Mouse (Mus musculus): ENCODE measurements around the gene Gsta2. TPM values are rescaled to one million over a fixed set of nuclear protein-coding genes. Genes with fewer than 3 reads are reported as not detected.
A peak's percentile ranks its signal among the peaks of the same experiment; 100 is the strongest.
"Not testable (repeated sequence)": the region's sequence is repeated elsewhere in the genome, so short reads cannot be mapped to it uniquely, and the experiment has no call there.

Gene Gsta2
- polyA plus RNA-seq, 1 experiment from 2014 or later = 0.21 TPM

DNA sequence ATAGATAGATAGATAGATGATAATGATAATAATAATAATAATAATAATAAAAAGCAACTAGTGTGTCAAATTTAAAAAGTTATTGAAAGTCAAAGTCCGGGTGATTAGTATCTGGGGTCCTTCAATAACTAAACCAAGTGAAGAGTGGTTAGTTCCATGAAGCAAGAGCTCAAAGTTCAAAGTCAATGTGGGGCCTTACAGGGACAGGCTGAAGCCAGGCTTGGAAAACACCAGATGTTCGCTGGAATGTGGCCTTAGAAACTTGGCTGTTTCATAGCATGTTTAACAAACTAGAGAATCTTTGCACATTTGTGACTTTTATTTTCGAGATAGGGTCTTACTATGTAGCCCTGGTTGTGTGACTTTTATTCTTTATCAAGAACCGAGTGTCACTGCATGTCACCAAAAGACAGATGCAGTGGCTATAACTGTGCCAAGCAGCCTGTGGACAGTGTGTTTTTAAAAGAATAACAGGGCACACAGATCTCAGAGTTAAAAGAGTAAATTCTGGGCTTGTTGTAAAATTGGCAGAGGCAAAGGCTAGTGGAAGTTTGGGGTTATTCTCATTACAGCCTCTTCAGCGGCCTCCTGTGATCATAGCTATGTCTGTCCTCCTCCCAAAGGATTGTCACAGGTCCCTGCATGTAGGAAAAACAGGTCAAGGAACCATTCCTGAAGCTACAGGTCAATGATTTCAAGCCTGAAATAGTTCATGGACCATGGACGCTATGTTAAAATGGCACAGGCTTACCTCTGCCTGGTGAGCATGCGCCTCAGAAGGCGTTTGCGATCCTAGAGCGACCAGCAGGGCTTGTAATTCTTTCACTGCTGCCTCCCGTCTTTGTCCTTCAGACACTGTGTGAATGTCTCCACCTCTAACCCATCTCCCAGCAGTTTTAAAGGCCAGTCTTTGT, 666 bp downstream of the Gsta2 start:
- ATAC-seq (ENCODE audit: insufficient read depth) = no peak
- Histone ChIP-seq H3K9me3 (ENCODE audit: low read depth, low read length) (no peaks in the 10 kb centered on the region), H3K27ac (ENCODE audit: low read depth) (no peak overlapping the region), H3K27me3 (ENCODE audit: insufficient read depth, low read length) (no peaks in the 10 kb centered on the region), H3K4me2 (no peak overlapping the region), H3K4me1 (ENCODE audit: insufficient read depth) (no peaks in the 10 kb centered on the region), H3K4me3 (ENCODE audit: low read depth, low read length) (no peak overlapping the region), H3K36me3 (ENCODE audit: insufficient read depth) (no peaks in the 10 kb centered on the region), H3K9ac (no peak overlapping the region)
- no peak for TF ChIP-seq CTCF (IDR thresholded peaks at IDR 0.05; ENCODE audit: low read depth)
- WGBS = 79% methylated on average over 11 of the region's 11 CpGs
- peak; percentile 17 for DNase-seq

DNA sequence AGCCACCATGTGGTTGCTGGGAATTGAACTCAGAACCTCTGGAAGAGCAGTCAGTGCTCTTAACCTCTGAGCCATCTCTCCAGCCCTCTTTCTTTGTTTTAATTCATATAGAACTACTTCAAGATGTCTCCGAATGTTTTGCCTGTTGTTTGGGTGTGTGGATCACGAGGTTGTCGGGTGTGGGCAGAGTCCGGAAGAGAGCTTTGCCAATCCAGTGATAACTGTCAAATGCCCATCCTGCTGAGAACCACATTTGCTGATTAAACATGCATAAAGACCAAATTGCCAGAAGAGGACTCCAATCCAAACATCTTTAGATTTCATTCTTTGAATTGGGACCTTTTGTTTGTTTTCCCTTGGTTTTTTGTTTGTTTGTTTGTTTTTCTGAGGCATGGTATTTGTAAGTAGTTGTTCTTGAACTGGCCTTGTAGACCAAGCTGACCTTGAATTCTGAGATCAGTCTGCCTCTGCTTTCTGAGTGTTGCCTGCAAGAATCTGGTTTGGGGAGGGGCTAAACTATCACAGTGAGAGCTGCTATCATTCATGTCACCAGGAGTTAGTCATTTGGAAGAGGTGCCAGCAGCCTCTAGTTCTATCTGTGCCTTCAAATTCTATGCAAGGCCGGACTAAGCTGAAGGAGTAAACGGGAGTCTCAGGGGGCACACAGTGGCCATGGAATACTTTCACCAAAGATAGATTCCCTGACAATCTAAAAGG, 3.9 kb downstream of the Gsta2 start:
- Histone ChIP-seq H3K4me3 (ENCODE audit: low read depth, low read length) (no peak overlapping the region), H3K4me1 (ENCODE audit: insufficient read depth) (no peaks in the 10 kb centered on the region), H3K27me3 (ENCODE audit: insufficient read depth, low read length) (no peaks in the 10 kb centered on the region), H3K27ac (ENCODE audit: low read depth) (no peak overlapping the region), H3K36me3 (ENCODE audit: insufficient read depth) (no peaks in the 10 kb centered on the region), H3K9me3 (ENCODE audit: low read depth, low read length) (no peaks in the 10 kb centered on the region), H3K9ac (no peak overlapping the region), H3K4me2 (no peak overlapping the region)
- 68% methylated on average over 6 of the region's 6 CpGs for WGBS
- ATAC-seq (ENCODE audit: insufficient read depth) (no peak), DNase-seq (no peak)
- no peak for TF ChIP-seq CTCF (IDR thresholded peaks at IDR 0.05; ENCODE audit: low read depth)

DNA sequence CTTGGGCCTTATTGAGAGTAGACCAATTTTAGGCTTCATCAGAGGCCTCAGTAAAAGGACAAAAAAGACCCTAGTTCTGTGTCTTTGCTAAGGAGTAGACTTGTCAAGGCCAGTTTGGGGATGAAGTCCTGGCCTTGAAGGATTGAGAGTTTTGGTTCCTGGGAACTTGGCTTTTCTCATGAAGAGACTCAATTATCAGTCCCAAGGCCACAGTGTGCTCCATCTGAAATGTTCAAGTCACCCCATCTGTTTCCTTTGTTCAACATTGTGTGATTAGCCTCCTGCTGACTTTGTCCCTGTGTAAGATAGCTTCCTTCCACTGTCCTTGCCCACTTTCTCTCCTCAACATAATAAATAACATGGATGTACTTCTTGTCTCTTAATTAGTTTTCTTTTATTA, 5.6 kb downstream of the Gsta2 start:
- not testable (repeated sequence) for ATAC-seq (ENCODE audit: insufficient read depth)

DNA sequence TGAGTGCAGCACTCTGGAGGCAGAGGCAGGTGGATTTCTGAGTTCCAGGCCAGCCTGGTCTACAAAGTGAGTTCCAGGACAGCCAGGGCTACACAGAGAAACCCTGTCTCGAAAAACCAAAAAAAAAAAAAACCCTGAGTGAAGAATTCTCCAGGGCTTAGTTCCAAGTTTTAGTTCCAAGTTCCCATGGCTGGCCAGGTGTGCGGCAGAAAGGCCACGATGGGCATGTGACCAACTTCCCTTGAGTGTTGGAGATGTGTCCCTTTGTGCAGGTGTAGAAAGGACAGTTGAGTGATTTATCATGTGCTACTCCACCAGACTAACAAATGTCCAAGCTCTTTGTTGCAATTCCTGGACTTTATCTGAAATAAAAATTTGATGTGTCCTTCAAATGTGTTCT, 6.4 kb downstream of the Gsta2 start:
- H3K9ac ChIP-seq; H3K4me1 ChIP-seq (ENCODE audit: insufficient read depth); H3K27me3 ChIP-seq (ENCODE audit: insufficient read depth, low read length); ATAC-seq (ENCODE audit: insufficient read depth); H3K36me3 ChIP-seq (ENCODE audit: insufficient read depth); H3K4me2 ChIP-seq; DNase-seq; H3K27ac ChIP-seq (ENCODE audit: low read depth); H3K4me3 ChIP-seq (ENCODE audit: low read depth, low read length); H3K9me3 ChIP-seq (ENCODE audit: low read depth, low read length): not testable (repeated sequence)
- 73% methylated on average over 3 of the region's 3 CpGs for WGBS

More for the DNA sequence above, 5.6 kb downstream of the Gsta2 start:
- not testable (repeated sequence) for H3K9ac ChIP-seq; H3K4me3 ChIP-seq (ENCODE audit: low read depth, low read length); H3K36me3 ChIP-seq (ENCODE audit: insufficient read depth); H3K27me3 ChIP-seq (ENCODE audit: insufficient read depth, low read length); H3K9me3 ChIP-seq (ENCODE audit: low read depth, low read length); H3K4me2 ChIP-seq; H3K27ac ChIP-seq (ENCODE audit: low read depth); DNase-seq; H3K4me1 ChIP-seq (ENCODE audit: insufficient read depth)

DNA sequence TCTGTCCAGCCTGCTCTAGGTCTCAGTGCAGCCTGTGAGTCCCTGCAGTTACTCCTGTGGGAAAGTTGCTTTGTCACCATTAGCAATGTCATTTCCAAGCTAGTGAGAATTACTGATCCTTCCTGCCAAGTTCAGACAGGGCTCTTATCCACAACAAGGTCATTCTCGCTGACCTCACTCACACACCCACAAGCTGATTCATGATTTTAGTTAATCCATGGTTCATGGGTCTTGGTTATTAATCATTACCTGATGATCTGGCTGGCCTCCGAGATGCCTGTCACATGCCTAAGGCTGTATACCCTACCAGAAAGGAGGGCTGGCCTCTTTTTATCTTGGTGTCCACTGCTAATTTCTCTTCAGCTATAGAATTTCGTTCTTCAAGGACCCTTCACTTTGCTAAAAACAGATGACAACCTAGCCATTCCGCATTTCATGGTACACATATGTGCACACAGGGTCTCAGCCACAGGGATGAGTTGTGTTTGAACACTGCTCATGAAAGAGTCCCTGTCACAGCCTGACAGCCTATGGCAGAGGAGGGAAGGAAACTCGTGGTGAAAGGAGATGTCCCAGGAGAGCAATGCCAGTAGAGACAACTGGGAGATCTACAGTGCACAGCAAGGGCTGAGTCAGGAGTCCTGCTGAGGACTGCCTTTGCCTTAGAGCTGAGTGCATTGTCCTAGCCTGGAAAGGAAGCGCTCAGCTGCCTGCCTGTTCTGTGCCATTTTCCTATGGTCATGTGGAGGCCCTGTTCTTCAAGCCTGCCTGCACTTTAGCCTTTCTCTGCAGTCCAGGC, 7.2 kb downstream of the Gsta2 start:
- H3K4me3 ChIP-seq (ENCODE audit: low read depth, low read length); H3K36me3 ChIP-seq (ENCODE audit: insufficient read depth); H3K4me1 ChIP-seq (ENCODE audit: insufficient read depth); H3K27me3 ChIP-seq (ENCODE audit: insufficient read depth, low read length); DNase-seq; ATAC-seq (ENCODE audit: insufficient read depth); H3K9me3 ChIP-seq (ENCODE audit: low read depth, low read length); H3K4me2 ChIP-seq; H3K27ac ChIP-seq (ENCODE audit: low read depth); H3K9ac ChIP-seq: not testable (repeated sequence)
- WGBS = 53% methylated on average over 6 of the region's 6 CpGs

DNA sequence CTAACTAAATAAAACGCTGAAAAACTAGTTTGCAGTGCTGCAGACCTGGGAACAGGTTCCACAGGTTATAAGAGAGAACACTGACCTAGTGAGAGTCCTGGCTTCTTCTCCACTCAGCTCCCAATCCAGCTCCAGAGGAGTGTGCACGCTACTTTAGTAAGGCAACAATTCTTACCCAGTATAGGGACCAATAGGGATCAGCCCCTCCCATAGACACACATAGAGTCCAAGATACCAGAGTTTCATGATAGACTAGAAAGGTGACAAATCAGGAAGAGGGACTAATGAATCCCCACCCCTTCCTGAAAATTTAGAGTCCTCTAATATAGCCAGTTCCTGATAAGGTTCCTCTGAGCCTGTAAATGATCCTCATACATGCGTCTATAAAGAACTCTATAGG, 8.6 kb downstream of the Gsta2 start:
- no peaks in the 10 kb centered on the region for H3K36me3 ChIP-seq (ENCODE audit: insufficient read depth)
- H3K27ac ChIP-seq (ENCODE audit: low read depth) = no peak overlapping the region
- WGBS = 59% methylated on average over 3 of the region's 3 CpGs
- no peak overlapping the region for H3K4me2 ChIP-seq
- peak; percentile 3 for DNase-seq
- H3K9me3 ChIP-seq (ENCODE audit: low read depth, low read length) = no peaks in the 10 kb centered on the region
- H3K27me3 ChIP-seq (ENCODE audit: insufficient read depth, low read length) = no peaks in the 10 kb centered on the region
- no peak overlapping the region for H3K9ac ChIP-seq
- TF ChIP-seq CTCF (IDR thresholded peaks at IDR 0.05; ENCODE audit: low read depth) = no peak
- H3K4me1 ChIP-seq (ENCODE audit: insufficient read depth) = no peaks in the 10 kb centered on the region
- H3K4me3 ChIP-seq (ENCODE audit: low read depth, low read length) = no peak overlapping the region
- no peak for ATAC-seq (ENCODE audit: insufficient read depth)

DNA sequence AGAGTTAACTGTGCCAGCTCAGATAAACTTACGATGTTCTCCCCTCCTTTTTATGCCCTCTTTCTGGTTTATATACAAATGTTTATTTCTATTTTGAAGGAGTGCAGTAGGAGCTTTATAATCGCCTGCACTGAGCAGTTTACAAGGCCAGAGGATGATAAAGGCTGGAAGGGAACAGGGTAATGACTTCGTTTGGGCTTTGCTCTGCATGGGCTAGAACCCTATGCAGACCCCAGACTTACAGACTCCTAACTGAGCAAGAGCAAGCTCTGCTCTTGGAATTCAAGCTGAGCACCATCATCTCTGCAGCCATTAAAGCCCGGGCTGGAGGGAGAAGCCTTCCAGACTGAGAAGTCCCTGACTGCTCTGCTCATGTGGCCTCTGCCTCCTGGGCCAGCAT, 10.4 kb downstream of the Gsta2 start:
- not testable (repeated sequence) for H3K9me3 ChIP-seq (ENCODE audit: low read depth, low read length); DNase-seq; H3K27me3 ChIP-seq (ENCODE audit: insufficient read depth, low read length); H3K27ac ChIP-seq (ENCODE audit: low read depth); H3K9ac ChIP-seq; H3K36me3 ChIP-seq (ENCODE audit: insufficient read depth); H3K4me3 ChIP-seq (ENCODE audit: low read depth, low read length); H3K4me1 ChIP-seq (ENCODE audit: insufficient read depth); H3K4me2 ChIP-seq
- peak; percentile 54; the same call in 1 of the 2 replicates for ATAC-seq (ENCODE audit: insufficient read depth)
- 41% methylated on average over 3 of the region's 4 CpGs for WGBS

DNA sequence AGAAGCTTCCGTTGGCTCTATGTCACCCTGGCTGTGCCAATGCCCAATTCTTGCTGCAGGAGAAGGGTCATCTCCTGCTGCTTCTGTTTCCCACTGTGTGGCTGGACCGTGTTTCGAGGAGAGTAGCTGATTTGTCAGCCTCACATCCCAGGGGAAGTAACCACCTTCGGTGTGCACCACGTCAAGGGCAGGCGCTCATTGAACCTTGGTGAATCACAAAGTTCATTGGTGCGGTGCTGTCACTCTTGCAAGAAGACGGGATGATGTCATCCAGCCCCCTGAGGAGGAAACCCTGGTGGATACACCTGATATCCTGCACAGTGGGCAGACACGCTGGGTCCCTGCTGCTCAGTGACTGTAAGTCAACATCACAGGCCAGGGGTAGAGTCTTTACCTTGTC, 12.5 kb downstream of the Gsta2 start:
- 83% methylated on average over 9 of the region's 9 CpGs for WGBS
- DNase-seq; ATAC-seq (ENCODE audit: insufficient read depth); H3K4me1 ChIP-seq (ENCODE audit: insufficient read depth); H3K27me3 ChIP-seq (ENCODE audit: insufficient read depth, low read length); H3K9me3 ChIP-seq (ENCODE audit: low read depth, low read length); H3K27ac ChIP-seq (ENCODE audit: low read depth); H3K36me3 ChIP-seq (ENCODE audit: insufficient read depth); H3K4me3 ChIP-seq (ENCODE audit: low read depth, low read length); H3K4me2 ChIP-seq; H3K9ac ChIP-seq: not testable (repeated sequence)

DNA sequence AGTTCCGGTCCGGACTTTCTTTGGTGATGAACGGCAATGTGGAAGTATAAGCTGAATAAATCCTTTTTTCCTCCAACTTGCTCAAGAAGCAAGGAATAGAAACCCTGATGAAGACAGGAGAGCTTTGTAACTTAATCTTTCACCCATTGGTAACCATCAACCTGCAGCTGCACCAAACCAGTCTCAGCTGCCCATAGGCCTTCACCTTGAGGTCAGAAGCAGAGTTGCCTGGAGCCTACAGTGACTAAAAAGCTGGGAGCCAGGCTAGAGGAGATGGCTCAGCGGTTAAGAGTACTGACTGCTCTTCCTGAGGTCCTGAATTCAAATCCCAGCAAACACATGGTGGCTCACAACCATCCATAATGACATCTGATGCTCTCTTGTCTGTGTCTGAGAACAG, 13.1 kb downstream of the Gsta2 start:
- 87% methylated on average over 4 of the region's 4 CpGs for WGBS
- H3K9ac ChIP-seq; H3K36me3 ChIP-seq (ENCODE audit: insufficient read depth); H3K4me1 ChIP-seq (ENCODE audit: insufficient read depth); H3K4me2 ChIP-seq; H3K27ac ChIP-seq (ENCODE audit: low read depth); H3K27me3 ChIP-seq (ENCODE audit: insufficient read depth, low read length); H3K4me3 ChIP-seq (ENCODE audit: low read depth, low read length); ATAC-seq (ENCODE audit: insufficient read depth); H3K9me3 ChIP-seq (ENCODE audit: low read depth, low read length); DNase-seq: not testable (repeated sequence)
